Comparison of ENCODE assay signal across 10 mouse cellular contexts in the genomic region with DNA sequence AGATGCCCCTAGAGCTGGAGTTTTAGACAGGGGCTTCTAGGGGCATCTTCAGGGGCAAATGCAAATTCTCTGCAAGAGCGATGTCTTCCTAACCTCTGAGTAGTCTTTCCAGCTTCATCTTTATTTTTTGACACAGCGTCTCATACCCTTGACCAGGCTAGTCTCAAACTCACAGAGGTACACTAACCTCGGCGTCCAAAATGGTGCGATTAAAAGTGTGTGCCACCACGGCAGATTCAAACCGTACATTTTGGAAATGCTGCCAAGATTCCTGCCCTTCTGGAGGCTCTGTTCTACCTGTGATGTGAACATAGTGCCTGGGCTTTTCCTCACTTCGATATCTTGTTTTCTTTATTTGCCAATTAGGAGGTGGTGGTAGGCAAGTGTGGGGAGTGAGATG. TPM values are rescaled to one million over a fixed set of nuclear protein-coding genes. Genes with fewer than 3 reads are reported as not detected.
DNase-seq lines count a peak whose midpoint lies in the region; ATAC-seq lines count a peak whose summit lies in the region.
"Had no signal": no experiment of that assay in that cellular context is flagged by ENCODE, and none has a peak within 500 bp of the region (broad histone marks: within the 10 kb centered on the region; RNA-seq: fewer than 3 reads in every experiment).

No protein-coding gene starts in this region.

- peak; percentile 0; the same call in 1 of the 2 replicates for ATAC-seq in hindbrain, embryonic 14.5 days (ENCODE audit: low FRiP score)
- ATAC-seq in midbrain, embryonic 14.5 days (ENCODE audit: low FRiP score, low TSS enrichment): peak; percentile 9; the same call in 1 of the 2 replicates
- ATAC-seq in monocyte, adult 5-6 weeks (replicated peaks; ENCODE audit: insufficient number of reproducible peaks, low FRiP score, low TSS enrichment, poor library complexity, severe bottlenecking): no peak

- H3K27ac ChIP-seq in embryonic facial prominence, embryonic 10.5 days (replicated peaks): no peak overlapping the region
- no peak overlapping the region for H3K27ac ChIP-seq in hindbrain, embryonic 14.5 days
- H3K27ac ChIP-seq in midbrain, embryonic 14.5 days (replicated peaks; ENCODE audit: low read depth, low read length): no peak overlapping the region

- H3K4me1 ChIP-seq in embryonic facial prominence, embryonic 10.5 days: peaks cover 19% of the 10 kb centered on the region
- peaks cover 11% of the 10 kb centered on the region for H3K4me1 ChIP-seq in hindbrain, embryonic 14.5 days (replicated peaks; ENCODE audit: control insufficient read depth, insufficient read depth, low read length)
- H3K4me1 ChIP-seq in midbrain, embryonic 14.5 days (ENCODE audit: control insufficient read depth, insufficient read depth, low read length): peaks cover 6% of the 10 kb centered on the region

- peak overlapping the region; percentile 17 for H3K4me2 ChIP-seq in hindbrain, embryonic 14.5 days (replicated peaks)
- H3K4me2 ChIP-seq in midbrain, embryonic 14.5 days (ENCODE audit: low read length): no peak overlapping the region

- 93% methylated on average over 8 of the region's 8 CpGs for WGBS in embryonic facial prominence, embryonic 10.5 days
- WGBS in hindbrain, embryonic 14.5 days: 92% methylated on average over 8 of the region's 8 CpGs
- WGBS in midbrain, embryonic 14.5 days: 91% methylated on average over 8 of the region's 8 CpGs

- H3K27me3 ChIP-seq in embryonic facial prominence, embryonic 10.5 days (replicated peaks; ENCODE audit: low read depth, poor library complexity, severe bottlenecking): peaks cover 12% of the 10 kb centered on the region
- H3K27me3 ChIP-seq in hindbrain, embryonic 14.5 days (ENCODE audit: control insufficient read depth, insufficient read depth, low read length): no peaks in the 10 kb centered on the region
- no peaks in the 10 kb centered on the region for H3K27me3 ChIP-seq in midbrain, embryonic 14.5 days (ENCODE audit: control insufficient read depth, insufficient read depth, low read length)

- H3K9ac ChIP-seq in hindbrain, embryonic 14.5 days: no peak overlapping the region
- no peak overlapping the region for H3K9ac ChIP-seq in midbrain, embryonic 14.5 days (replicated peaks; ENCODE audit: low read length)

- peaks cover 13% of the 10 kb centered on the region for H3K9me3 ChIP-seq in embryonic facial prominence, embryonic 10.5 days
- H3K9me3 ChIP-seq in hindbrain, embryonic 14.5 days (ENCODE audit: control insufficient read depth, low read length): 0 out of 2 replicates have a peak, but pooled peaks cover 3% of the 10 kb centered on the region
- no peaks in the 10 kb centered on the region for H3K9me3 ChIP-seq in midbrain, embryonic 14.5 days (ENCODE audit: control insufficient read depth, low read length)

- peak; percentile 19 to 36 for DNase-seq in kidney, adult 8-10 months
- DNase-seq in kidney, postnatal 25 days: no peak
- DNase-seq in embryonic facial prominence, embryonic 10.5 days (ENCODE audit: low spot score): no peak
- DNase-seq in hindbrain, embryonic 14.5 days (ENCODE audit: low spot score): no peak
- no peak for DNase-seq in midbrain, embryonic 14.5 days
- DNase-seq in frontal cortex, postnatal 25 days (ENCODE audit: low spot score in 2 of 2): no peak
- no peak for DNase-seq in gastrocnemius, postnatal 14 days

- H3K4me3 ChIP-seq in embryonic facial prominence, embryonic 10.5 days: peak overlapping the region; percentile 73; the same call in 1 of the 2 replicates
- H3K4me3 ChIP-seq in hindbrain, embryonic 14.5 days (replicated peaks; ENCODE audit: low read length): no peak overlapping the region
- no peak overlapping the region for H3K4me3 ChIP-seq in midbrain, embryonic 14.5 days (replicated peaks; ENCODE audit: low read depth, low read length)

- peaks cover 9% of the 10 kb centered on the region for H3K36me3 ChIP-seq in embryonic facial prominence, embryonic 10.5 days (replicated peaks)
- no peaks in the 10 kb centered on the region for H3K36me3 ChIP-seq in hindbrain, embryonic 14.5 days (replicated peaks; ENCODE audit: control insufficient read depth, insufficient read depth)
- H3K36me3 ChIP-seq in midbrain, embryonic 14.5 days (ENCODE audit: control insufficient read depth, insufficient read depth, low read length): no peaks in the 10 kb centered on the region

- intact Hi-C loops in gastrocnemius, postnatal 14 days (cut with DNase I; ENCODE audit: low total_unique reads): no loop called here

RNA-seq across cellular contexts. Expression of a gene that starts 0.6 kb away (rescaled TPM):
- polyA plus RNA-seq in embryonic facial prominence, embryonic 10.5 days (2016; fragmentation: Nextera tagmentation; extraction: Ambion mirVana): 15.9 and 18.0 TPM in 2 replicates
- polyA plus RNA-seq in hindbrain, embryonic 14.5 days (2014; fragmentation: Nextera tagmentation; extraction: Ambion mirVana): 10.9 and 11.9 TPM in 2 replicates
- 11.3 and 13.8 TPM in 2 replicates for polyA plus RNA-seq in midbrain, embryonic 14.5 days (2014; fragmentation: Nextera tagmentation; extraction: Ambion mirVana)
- total RNA-seq in monocyte, adult 5-6 weeks (2017): 6.7 to 11.5 TPM (median 7.1 TPM) in 3 replicates
- total RNA-seq in gastrocnemius, postnatal 14 days (2021): 1 to 10 TPM; 3.2 TPM

RNA-seq across cellular contexts. Expression of a gene that starts 0.9 kb away (rescaled TPM):
- 0.99 and 1.9 TPM in 2 replicates for polyA plus RNA-seq in embryonic facial prominence, embryonic 10.5 days (2016; fragmentation: Nextera tagmentation; extraction: Ambion mirVana)
- polyA plus RNA-seq in hindbrain, embryonic 14.5 days (2014; fragmentation: Nextera tagmentation; extraction: Ambion mirVana): 6.7 and 7.7 TPM in 2 replicates
- 5.2 and 5.8 TPM in 2 replicates for polyA plus RNA-seq in midbrain, embryonic 14.5 days (2014; fragmentation: Nextera tagmentation; extraction: Ambion mirVana)
- not detected in 3 replicates for total RNA-seq in monocyte, adult 5-6 weeks (2017)
- not detected for total RNA-seq in gastrocnemius, postnatal 14 days (2021)
- total RNA-seq: gastrocnemius, postnatal 36 days had no signal
- polyA plus RNA-seq: G1E had no signal

RNA-seq across cellular contexts. Expression of a gene that starts 24.7 kb away (rescaled TPM):
- polyA plus RNA-seq in embryonic facial prominence, embryonic 10.5 days (2016; fragmentation: Nextera tagmentation; extraction: Ambion mirVana): 6.3 and 7.6 TPM in 2 replicates
- 2.3 and 2.5 TPM in 2 replicates for polyA plus RNA-seq in hindbrain, embryonic 14.5 days (2014; fragmentation: Nextera tagmentation; extraction: Ambion mirVana)
- 1.5 and 2.5 TPM in 2 replicates for polyA plus RNA-seq in midbrain, embryonic 14.5 days (2014; fragmentation: Nextera tagmentation; extraction: Ambion mirVana)
- total RNA-seq in monocyte, adult 5-6 weeks (2017): not detected in 3 replicates
- 1 to 10 TPM; 3.1 to 3.8 TPM for total RNA-seq in gastrocnemius, postnatal 14 days (2021)

RNA-seq across cellular contexts. Expression of a gene that starts 30.0 kb away (rescaled TPM):
- polyA plus RNA-seq in embryonic facial prominence, embryonic 10.5 days (2016; fragmentation: Nextera tagmentation; extraction: Ambion mirVana): 14.6 and 15.1 TPM in 2 replicates
- polyA plus RNA-seq in hindbrain, embryonic 14.5 days (2014; fragmentation: Nextera tagmentation; extraction: Ambion mirVana): 19.1 and 20.3 TPM in 2 replicates
- 18.5 and 20.0 TPM in 2 replicates for polyA plus RNA-seq in midbrain, embryonic 14.5 days (2014; fragmentation: Nextera tagmentation; extraction: Ambion mirVana)
- total RNA-seq in monocyte, adult 5-6 weeks (2017): 2.4 to 4.9 TPM (median 3.9 TPM) in 3 replicates
- total RNA-seq in gastrocnemius, postnatal 14 days (2021): 1 to 10 TPM; 3.1 to 4.2 TPM

RNA-seq across cellular contexts. Expression of a gene that starts 30.4 kb away (rescaled TPM):
- 178 and 189 TPM in 2 replicates for polyA plus RNA-seq in embryonic facial prominence, embryonic 10.5 days (2016; fragmentation: Nextera tagmentation; extraction: Ambion mirVana)
- 104 and 110 TPM in 2 replicates for polyA plus RNA-seq in hindbrain, embryonic 14.5 days (2014; fragmentation: Nextera tagmentation; extraction: Ambion mirVana)
- 112 and 130 TPM in 2 replicates for polyA plus RNA-seq in midbrain, embryonic 14.5 days (2014; fragmentation: Nextera tagmentation; extraction: Ambion mirVana)
- total RNA-seq in monocyte, adult 5-6 weeks (2017): 27.7 to 42.9 TPM (median 30.8 TPM) in 3 replicates
- 10 to 100 TPM; 62.3 to 66.5 TPM for total RNA-seq in gastrocnemius, postnatal 14 days (2021)

Comparison
In these comparisons a context has a peak if more than half of its experiments do, and no peak if none do; other contexts are left out.
1. DNase-seq: peak in kidney, adult 8-10 months (2 of 2); none in kidney, postnatal 25 days (0 of 2), embryonic facial prominence, embryonic 10.5 days (single experiment), hindbrain, embryonic 14.5 days (single experiment), midbrain, embryonic 14.5 days (single experiment), frontal cortex, postnatal 25 days (0 of 2) and gastrocnemius, postnatal 14 days (single experiment).